Mouse (Mus musculus): Measurements from ENCODE around the gene Zfp760. TPM values are rescaled to one million over a fixed set of nuclear protein-coding genes. Genes with fewer than 3 reads are reported as not detected.

The Zfp760 gene
- polyA plus RNA-seq, 1 experiment from 2014 or later = 24.5 TPM

DNA sequence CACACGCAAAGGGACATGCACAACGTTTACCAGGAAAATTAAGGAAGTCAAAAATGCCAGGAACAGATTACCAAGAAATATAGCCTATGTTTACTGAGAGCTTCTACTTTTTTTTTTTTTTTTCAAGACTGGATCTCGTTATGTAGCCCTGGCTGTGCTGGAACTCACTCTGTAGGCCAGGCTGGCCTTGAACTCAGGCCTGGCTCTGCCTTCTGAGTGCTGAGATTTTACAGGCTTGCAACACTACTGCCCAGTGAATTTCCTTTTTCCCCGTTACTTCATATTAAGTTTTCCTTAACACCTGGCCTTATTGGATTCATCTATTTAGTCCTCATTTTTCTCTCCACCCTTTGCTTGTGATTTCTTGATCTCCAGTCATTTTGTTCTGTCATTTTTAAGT, 25.5 kb downstream of the Zfp760 start:
- Histone ChIP-seq H3K9ac (replicated peaks) (peak overlapping the region; percentile 74; the same call in 1 of the 2 replicates), H3K4me1 (peaks cover 7% of the 10 kb centered on the region), H3K9me3 (no peaks in the 10 kb centered on the region), H3K36me3 (0 out of 2 replicates have a peak, but pooled peaks cover 10% of the 10 kb centered on the region), H3K27me3 (no peaks in the 10 kb centered on the region), H3K4me2 (replicated peaks) (peak overlapping the region; percentile 53), H3K4me3 (peak overlapping the region; percentile 71), H3K27ac (replicated peaks) (peak overlapping the region; percentile 86)
- 85% methylated on average over 4 of the region's 4 CpGs for WGBS
- ATAC-seq (ENCODE audit: low FRiP score, low read depth) = no peak

DNA sequence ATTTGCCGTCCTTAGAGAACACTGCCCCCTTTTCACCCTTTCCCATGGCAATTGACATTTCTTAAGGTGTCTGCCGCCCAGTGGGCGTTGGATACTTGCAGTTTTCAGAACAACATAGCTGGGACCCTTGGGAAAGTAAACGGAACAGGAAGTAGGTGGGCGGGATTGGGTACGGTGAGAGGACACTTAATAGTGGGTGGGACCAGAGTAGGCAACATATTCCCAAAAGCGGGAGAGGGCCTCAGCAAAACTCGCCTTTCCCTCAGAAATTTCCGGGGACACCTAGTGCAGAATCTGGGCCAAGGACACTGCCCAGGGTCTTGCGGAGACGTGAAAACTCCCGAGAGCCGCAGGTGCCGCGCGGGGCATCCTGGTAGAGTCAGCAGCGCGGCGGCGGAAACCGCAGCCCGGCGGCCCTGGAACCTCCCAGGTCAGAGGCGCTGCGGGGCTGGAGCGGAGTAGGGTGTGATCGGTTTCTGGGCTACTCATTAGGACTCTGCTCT, 26.0 kb downstream of the Zfp760 start:
- under 1% methylated on average over 27 of the region's 27 CpGs for WGBS
- peak overlapping the region; percentile 71 for H3K4me3 ChIP-seq
- peak overlapping the region; percentile 53 for H3K4me2 ChIP-seq (replicated peaks)
- peak overlapping the region; percentile 74 for H3K9ac ChIP-seq (replicated peaks)
- H3K27ac ChIP-seq (replicated peaks) = peak overlapping the region; percentile 86
- H3K27me3 ChIP-seq = no peaks in the 10 kb centered on the region
- 0 out of 2 replicates have a peak, but pooled peaks cover 12% of the 10 kb centered on the region for H3K36me3 ChIP-seq
- ATAC-seq (ENCODE audit: low FRiP score, low read depth) = peak; percentile 98
- peaks cover 7% of the 10 kb centered on the region for H3K4me1 ChIP-seq
- H3K9me3 ChIP-seq = no peaks in the 10 kb centered on the region

DNA sequence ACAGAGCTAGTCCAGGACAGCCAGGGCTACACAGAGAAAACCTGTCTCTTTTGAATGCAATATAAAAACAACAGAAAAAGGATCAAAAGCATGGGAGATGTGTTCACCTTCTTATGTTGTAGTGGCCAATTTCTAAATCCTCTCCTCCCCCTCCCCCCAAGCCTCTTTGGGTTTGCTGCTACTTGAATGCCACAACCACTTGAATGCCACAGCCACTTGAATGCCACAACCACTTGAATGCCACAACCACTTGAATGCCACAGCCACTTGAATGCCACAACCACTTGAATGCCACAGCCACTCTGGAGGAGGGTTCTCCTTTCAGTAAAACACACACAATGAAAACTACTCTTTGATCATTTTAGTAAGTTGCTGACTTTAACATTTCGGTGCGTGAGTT, 45.2 kb downstream of the Zfp760 start:
- no peak for ATAC-seq (ENCODE audit: low FRiP score, low read depth)
- Histone ChIP-seq H3K4me1 (peaks cover 10% of the 10 kb centered on the region), H3K4me2 (replicated peaks) (no peak overlapping the region), H3K36me3 (no peaks in the 10 kb centered on the region), H3K27ac (replicated peaks) (no peak overlapping the region), H3K4me3 (no peak overlapping the region), H3K9ac (replicated peaks) (no peak overlapping the region), H3K9me3 (no peaks in the 10 kb centered on the region), H3K27me3 (no peaks in the 10 kb centered on the region)
- 60% methylated on average over 2 of the region's 2 CpGs for WGBS

- Histone ChIP-seq H3K4me3 (peak overlapping the region; percentile 37), H3K4me1 (peaks cover 10% of the 10 kb centered on the region), H3K27ac (replicated peaks) (no peak overlapping the region), H3K9ac (replicated peaks) (peak overlapping the region; percentile 47; the same call in 1 of the 2 replicates), H3K9me3 (no peaks in the 10 kb centered on the region), H3K27me3 (no peaks in the 10 kb centered on the region), H3K36me3 (no peaks in the 10 kb centered on the region), H3K4me2 (replicated peaks) (peak overlapping the region; percentile 57)
- ATAC-seq (ENCODE audit: low FRiP score, low read depth) = peak; percentile 66
- WGBS = 13% methylated on average over 20 of the region's 20 CpGs
Observed at GRCm38 (mm10) chr17:21753342-21754208, 46.0 kb downstream of the Zfp760 start.

GRCm38 (mm10) chr17:21770336-21770735, 62.8 kb downstream of the Zfp760 start:
- Histone ChIP-seq H3K4me1 (no peaks in the 10 kb centered on the region), H3K4me3 (no peak overlapping the region), H3K27me3 (no peaks in the 10 kb centered on the region), H3K9ac (replicated peaks) (no peak overlapping the region), H3K36me3 (no peaks in the 10 kb centered on the region), H3K9me3 (no peaks in the 10 kb centered on the region), H3K27ac (replicated peaks) (no peak overlapping the region), H3K4me2 (replicated peaks) (no peak overlapping the region)
- 90% methylated on average over 2 of the region's 2 CpGs for WGBS
- no peak for ATAC-seq (ENCODE audit: low FRiP score, low read depth)

Other genes with a start within 250 kb of the Zfp760 start
- 8.4 and 8.5 TPM in 2 replicates for gene Zfp53, start 218.7 kb upstream of the Zfp760 start, polyA plus RNA-seq (2016; fragmentation: Nextera tagmentation; extraction: Ambion mirVana)
- gene Zfp52, start 172.2 kb upstream of the Zfp760 start, polyA plus RNA-seq (2016; fragmentation: Nextera tagmentation; extraction: Ambion mirVana) = 2.0 TPM in 2 replicates
- gene Zfp948, start 140.7 kb upstream of the Zfp760 start, polyA plus RNA-seq (2016; fragmentation: Nextera tagmentation; extraction: Ambion mirVana) = 13.2 and 14.1 TPM in 2 replicates
- 9.2 and 10.7 TPM in 2 replicates for gene Zfp983, start 57.1 kb upstream of the Zfp760 start, polyA plus RNA-seq (2016; fragmentation: Nextera tagmentation; extraction: Ambion mirVana)
- gene Gm10226, start 15.9 kb upstream of the Zfp760 start, polyA plus RNA-seq (2016; fragmentation: Nextera tagmentation; extraction: Ambion mirVana) = 14.9 and 15.4 TPM in 2 replicates
- gene Zfp229, start 23.1 kb downstream of the Zfp760 start, polyA plus RNA-seq (2016; fragmentation: Nextera tagmentation; extraction: Ambion mirVana) = 10.2 and 12.8 TPM in 2 replicates
- gene Zfp820, start 138.0 kb downstream of the Zfp760 start, polyA plus RNA-seq (2016; fragmentation: Nextera tagmentation; extraction: Ambion mirVana) = 5.7 and 6.3 TPM in 2 replicates
- gene Zfp995, start 202.2 kb downstream of the Zfp760 start, polyA plus RNA-seq (2016; fragmentation: Nextera tagmentation; extraction: Ambion mirVana) = 8.3 and 9.2 TPM in 2 replicates